Mouse (Mus musculus) liver, embryonic 11.5 days (tissue): ENCODE results near the gene Gm10638. TPM values are rescaled to one million over a fixed set of nuclear protein-coding genes. Genes with fewer than 3 reads are reported as not detected.
A peak's percentile ranks its signal among the peaks of the same experiment; 100 is the strongest.

ENCODE experiments used
- ATAC-seq: fragments of 200-750 bp; cut with Nextera tagmentation; replicated peaks from 2 replicates; pipeline ENCODE4 v1.8.0; 2017; ENCODE audit warnings: moderate number of reproducible peaks, mild to moderate bottlenecking, moderate TSS enrichment, moderate library complexity; ENCODE audit not compliant: low FRiP score
- DNase-seq: peaks from one replicate; pipeline ENCODE4 v3.0.0-alpha.2; 2017; ENCODE audit warnings: low spot score
- H3K27ac ChIP-seq: fragments of 300-500 bp; sonication (generic); 2 replicates; pipeline ENCODE4 v1.5.1; 2014; ENCODE audit warnings: mild to moderate bottlenecking, low read depth, low read length, control low read depth
- H3K27me3 ChIP-seq: fragments of 300-500 bp; sonication (generic); replicated peaks from 2 replicates; pipeline ENCODE4 v1.6.1; 2014; ENCODE audit warnings: low read length, mixed read lengths; ENCODE audit not compliant: control insufficient read depth, insufficient read depth
- H3K36me3 ChIP-seq: fragments of 300-500 bp; sonication (generic); 2 replicates; pipeline ENCODE4 v1.6.1; 2014; ENCODE audit warnings: mild to moderate bottlenecking, low read length, moderate library complexity, mixed read lengths; ENCODE audit not compliant: control insufficient read depth, insufficient read depth
- H3K4me1 ChIP-seq: fragments of 300-500 bp; sonication (generic); replicated peaks from 2 replicates; pipeline ENCODE4 v1.6.1; 2014; ENCODE audit warnings: low read length, mixed read lengths; ENCODE audit not compliant: control insufficient read depth, insufficient read depth
- H3K4me2 ChIP-seq: fragments of 300-500 bp; sonication (generic); 2 replicates; pipeline ENCODE4 v1.6.1; 2014; ENCODE audit warnings: mild to moderate bottlenecking, control low read depth, moderate library complexity
- H3K4me3 ChIP-seq: fragments of 300-500 bp; sonication (generic); 2 replicates; pipeline ENCODE4 v1.5.1; 2014; ENCODE audit warnings: low read depth, low read length, control low read depth
- H3K9ac ChIP-seq: fragments of 300-500 bp; sonication (generic); 2 replicates; pipeline ENCODE4 v1.6.1; 2014; ENCODE audit warnings: low read depth, low read length, control low read depth
- H3K9me3 ChIP-seq: fragments of 300-500 bp; sonication (generic); 2 replicates; pipeline ENCODE4 v1.6.1; 2016; ENCODE audit warnings: low read length, inconsistent platforms, mixed read lengths; ENCODE audit not compliant: control insufficient read depth
- WGBS: fragments of 180-500 bp; shearing (Covaris S2); extraction: QIAGEN DNeasy Blood & Tissue Kit; methylation state at CpG from one replicate; pipeline ENCODE4 v1.1.7; 2014; 5-methylcytosine and 5-hydroxymethylcytosine counted together
- polyA plus RNA-seq: library from polyadenylated mRNA; unstranded; fragments of >200 nt; fragmentation: Nextera tagmentation; extraction: Ambion mirVana; gene quantifications from 2 replicates; pipeline ENCODE4 v1.2.1, GENCODE M21; 2014

Gm10638 gene
- polyA plus RNA-seq = 1.1 and 1.4 TPM in 2 replicates

- Histone ChIP-seq H3K9ac (peak within 1 kb of the TSS; percentile 94), H3K27ac (peak within 1 kb of the TSS; percentile 96), H3K36me3 (no peaks in the 10 kb centered on the region), H3K4me3 (peak within 1 kb of the TSS; percentile 94), H3K4me1 (peaks cover 10% of the 10 kb centered on the region), H3K4me2 (peak within 1 kb of the TSS; percentile 93), H3K9me3 (no peaks in the 10 kb centered on the region), H3K27me3 (no peaks in the 10 kb centered on the region)
- peak; percentile 84 for DNase-seq
- under 1% methylated on average over 71 of the region's 88 CpGs for WGBS
- peak; percentile 76 for ATAC-seq
Measured at GRCm38 (mm10) chr8:86745221-86745934, at the start of gene Gm10638, which contains the start of gene Siah1a. Gm10638 (plus strand) TSS chr8:86745699. Siah1a (minus strand) TSS chr8:86745934.

GRCm38 (mm10) chr8:86695703-86696102 lies 49.8 kb upstream of the Gm10638 start:
- 83% methylated on average over 2 of the region's 2 CpGs for WGBS
- ATAC-seq = 0 out of 2 replicates have a peak, but pooled peaks have one; percentile 29
- DNase-seq = no peak
- H3K4me3 ChIP-seq = no peak overlapping the region
- no peaks in the 10 kb centered on the region for H3K9me3 ChIP-seq
- no peaks in the 10 kb centered on the region for H3K36me3 ChIP-seq
- no peak overlapping the region for H3K27ac ChIP-seq
- no peak overlapping the region for H3K9ac ChIP-seq
- H3K4me2 ChIP-seq = no peak overlapping the region
- no peaks in the 10 kb centered on the region for H3K27me3 ChIP-seq
- H3K4me1 ChIP-seq = no peaks in the 10 kb centered on the region

GRCm38 (mm10) chr8:86698811-86699421 lies 46.6 kb upstream of the Gm10638 start:
- H3K27me3 ChIP-seq = no peaks in the 10 kb centered on the region
- H3K9ac ChIP-seq = no peak overlapping the region
- no peak for ATAC-seq
- peaks cover 3% of the 10 kb centered on the region; the same call in 1 of the 2 replicates for H3K4me1 ChIP-seq
- no peak overlapping the region for H3K4me2 ChIP-seq
- H3K9me3 ChIP-seq = no peaks in the 10 kb centered on the region
- no peak for DNase-seq
- H3K4me3 ChIP-seq = no peak overlapping the region
- 58% methylated on average over 1 of the region's 1 CpGs for WGBS
- no peaks in the 10 kb centered on the region for H3K36me3 ChIP-seq
- no peak overlapping the region for H3K27ac ChIP-seq

- H3K9me3 ChIP-seq = no peaks in the 10 kb centered on the region
- 81% methylated on average over 12 of the region's 12 CpGs for WGBS
- no peak overlapping the region for H3K4me3 ChIP-seq
- no peaks in the 10 kb centered on the region for H3K27me3 ChIP-seq
- no peak overlapping the region for H3K9ac ChIP-seq
- H3K27ac ChIP-seq = no peak overlapping the region
- DNase-seq = no peak
- peaks cover 3% of the 10 kb centered on the region; the same call in 1 of the 2 replicates for H3K4me1 ChIP-seq
- H3K4me2 ChIP-seq = no peak overlapping the region
- ATAC-seq = no peak
- no peaks in the 10 kb centered on the region for H3K36me3 ChIP-seq
Measured at GRCm38 (mm10) chr8:86699471-86699870, 46.0 kb upstream of the Gm10638 start.

GRCm38 (mm10) chr8:86702453-86702852 lies 43.0 kb upstream of the Gm10638 start:
- WGBS = 67% methylated on average over 3 of the region's 3 CpGs
- Histone ChIP-seq H3K36me3 (no peaks in the 10 kb centered on the region; the same call in 1 of the 2 replicates), H3K27ac (peak overlapping the region; percentile 55; the same call in 1 of the 2 replicates), H3K27me3 (no peaks in the 10 kb centered on the region), H3K4me2 (no peak overlapping the region), H3K4me3 (no peak overlapping the region), H3K4me1 (peaks cover 13% of the 10 kb centered on the region; the same call in 1 of the 2 replicates), H3K9ac (no peak overlapping the region), H3K9me3 (no peaks in the 10 kb centered on the region)
- peak; percentile 78 for ATAC-seq
- no peak for DNase-seq

- peaks cover 23% of the 10 kb centered on the region for H3K4me1 ChIP-seq
- no peak overlapping the region for H3K4me2 ChIP-seq
- no peak overlapping the region for H3K4me3 ChIP-seq
- H3K9me3 ChIP-seq = no peaks in the 10 kb centered on the region
- no peaks in the 10 kb centered on the region for H3K27me3 ChIP-seq
- no peaks in the 10 kb centered on the region; the same call in 1 of the 2 replicates for H3K36me3 ChIP-seq
- no peak overlapping the region for H3K9ac ChIP-seq
- H3K27ac ChIP-seq = no peak overlapping the region
- ATAC-seq (no peak), DNase-seq (no peak)
- WGBS = 83% methylated on average over 3 of the region's 3 CpGs
Measured at GRCm38 (mm10) chr8:86705317-86705716, 40.2 kb upstream of the Gm10638 start.

- Histone ChIP-seq H3K27ac (peak overlapping the region; percentile 32), H3K36me3 (no peaks in the 10 kb centered on the region; the same call in 1 of the 2 replicates), H3K9me3 (no peaks in the 10 kb centered on the region), H3K4me1 (peaks cover 23% of the 10 kb centered on the region), H3K4me3 (no peak overlapping the region), H3K9ac (no peak overlapping the region), H3K4me2 (no peak overlapping the region), H3K27me3 (no peaks in the 10 kb centered on the region)
- ATAC-seq (no peak), DNase-seq (no peak)
- 63% methylated on average over 5 of the region's 5 CpGs for WGBS
Measured at GRCm38 (mm10) chr8:86706756-86707155, 38.7 kb upstream of the Gm10638 start.

- Histone ChIP-seq H3K36me3 (no peaks in the 10 kb centered on the region; the same call in 1 of the 2 replicates), H3K4me1 (peaks cover 26% of the 10 kb centered on the region), H3K9ac (no peak overlapping the region), H3K27me3 (no peaks in the 10 kb centered on the region), H3K27ac (peak overlapping the region; percentile 81), H3K4me3 (no peak overlapping the region), H3K4me2 (peak overlapping the region; percentile 46), H3K9me3 (no peaks in the 10 kb centered on the region)
- DNase-seq (peak; percentile 62), ATAC-seq (peak; percentile 86)
- WGBS = 36% methylated on average over 4 of the region's 4 CpGs
Measured at GRCm38 (mm10) chr8:86707873-86708272, 37.6 kb upstream of the Gm10638 start.
